9 mouse cellular contexts compared by ENCODE assay signal in the genomic region with DNA sequence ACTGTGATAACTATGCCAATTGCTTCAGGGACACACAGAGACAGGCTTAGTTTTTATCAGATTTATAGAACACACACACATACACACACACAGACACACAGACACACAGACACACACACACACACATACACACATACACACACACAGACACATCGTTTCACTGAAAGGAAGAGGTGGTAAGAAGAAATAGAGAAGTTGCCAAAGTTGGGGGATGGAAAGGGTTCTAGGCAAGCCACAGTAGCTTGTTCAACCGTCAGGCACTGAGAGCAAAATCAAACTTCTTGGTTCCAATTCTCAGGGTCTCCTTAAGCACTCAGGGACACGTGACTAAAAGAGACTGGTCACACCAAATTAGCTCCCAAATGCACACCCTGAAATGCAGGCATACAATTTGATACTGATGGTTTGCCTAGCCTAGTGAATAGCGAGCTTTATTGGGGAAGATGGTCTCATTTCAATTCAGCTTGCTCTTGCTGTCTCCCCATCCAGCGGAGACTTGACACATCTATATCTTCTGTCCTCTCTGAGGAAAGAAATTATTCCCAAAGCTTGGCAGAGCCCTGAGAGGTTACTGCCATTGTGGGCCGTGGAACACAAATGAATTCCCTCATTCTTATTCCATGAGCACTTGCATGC.
A peak's percentile ranks its signal among the peaks of the same experiment; 100 is the strongest.
DNase-seq lines count a peak whose midpoint lies in the region; ATAC-seq and TF ChIP-seq lines count a peak whose summit lies in the region.
"Had no signal": no experiment of that assay in that cellular context is flagged by ENCODE, and none has a peak within 500 bp of the region (broad histone marks: within the 10 kb centered on the region; RNA-seq: fewer than 3 reads in every experiment).

No protein-coding gene starts in this region.

- peak overlapping the region; percentile 64; the same call in 1 of the 2 replicates for H3K4me3 ChIP-seq in E14TG2a.4 (replicated peaks; ENCODE audit: low read length)
- peak overlapping the region; percentile 46 for H3K4me3 ChIP-seq in hindbrain, embryonic 10.5 days
- peak overlapping the region; percentile 28 for H3K4me3 ChIP-seq in midbrain, embryonic 12.5 days
- H3K4me3 ChIP-seq: lung, embryonic 15.5 days had no signal

- peak overlapping the region; percentile 50 for H3K4me2 ChIP-seq in midbrain, embryonic 12.5 days (replicated peaks)

- 55% methylated on average over 6 of the region's 6 CpGs for WGBS in hindbrain, embryonic 10.5 days
- 41% methylated on average over 6 of the region's 6 CpGs for WGBS in midbrain, embryonic 12.5 days

- H3K36me3 ChIP-seq in E14TG2a.4 (ENCODE audit: insufficient read depth, low read length) = no peaks in the 10 kb centered on the region
- no peaks in the 10 kb centered on the region for H3K36me3 ChIP-seq in hindbrain, embryonic 10.5 days
- H3K36me3 ChIP-seq in midbrain, embryonic 12.5 days = no peaks in the 10 kb centered on the region
- H3K36me3 ChIP-seq: heart, embryonic 10.5 days; lung, embryonic 15.5 days had no signal

- peaks cover 68% of the 10 kb centered on the region for H3K4me1 ChIP-seq in E14TG2a.4 (replicated peaks; ENCODE audit: low read depth, low read length)
- H3K4me1 ChIP-seq in hindbrain, embryonic 10.5 days (replicated peaks) = peaks cover 27% of the 10 kb centered on the region
- peaks cover 20% of the 10 kb centered on the region; the same call in 1 of the 2 replicates for H3K4me1 ChIP-seq in midbrain, embryonic 12.5 days
- H3K4me1 ChIP-seq: lung, embryonic 15.5 days had no signal

- 0 out of 2 replicates have a peak overlapping the region, but pooled peaks have one; percentile 13 for H3K9ac ChIP-seq in midbrain, embryonic 12.5 days (replicated peaks)
- H3K9ac ChIP-seq: lung, embryonic 15.5 days had no signal

- H3K27ac ChIP-seq in hindbrain, embryonic 10.5 days = peak overlapping the region; percentile 88
- H3K27ac ChIP-seq in midbrain, embryonic 12.5 days (replicated peaks) = peak overlapping the region; percentile 83
- H3K27ac ChIP-seq: heart, embryonic 10.5 days; lung, embryonic 15.5 days had no signal

- ATAC-seq in midbrain, embryonic 12.5 days (ENCODE audit: low FRiP score, low read depth) = peak; percentile 65

- H3K27me3 ChIP-seq in E14TG2a.4 (ENCODE audit: insufficient read depth, low read length) = no peaks in the 10 kb centered on the region
- H3K27me3 ChIP-seq in hindbrain, embryonic 10.5 days (ENCODE audit: insufficient read depth, poor library complexity, severe bottlenecking) = no peaks in the 10 kb centered on the region
- no peaks in the 10 kb centered on the region for H3K27me3 ChIP-seq in midbrain, embryonic 12.5 days
- H3K27me3 ChIP-seq: lung, embryonic 15.5 days had no signal

- peak; percentile 25 for DNase-seq in A20 (ENCODE audit: low read depth, low spot score)
- DNase-seq in hindbrain, embryonic 10.5 days (ENCODE audit: low spot score) = no peak
- no peak for DNase-seq in retina, embryonic 14.5 days (ENCODE audit: low spot score)
- DNase-seq in heart, postnatal 4 days = no peak
- DNase-seq in c-Kit-positive CD71-positive TER-119-positive erythroid progenitor cells, embryonic 14.5 days (ENCODE audit: low spot score) = no peak

- no peaks in the 10 kb centered on the region for H3K9me3 ChIP-seq in E14TG2a.4 (ENCODE audit: low read length)
- H3K9me3 ChIP-seq in hindbrain, embryonic 10.5 days = no peaks in the 10 kb centered on the region
- H3K9me3 ChIP-seq in midbrain, embryonic 12.5 days = no peaks in the 10 kb centered on the region
- H3K9me3 ChIP-seq: heart, embryonic 10.5 days; lung, embryonic 15.5 days had no signal

- TF ChIP-seq CTCF in E14TG2a.4 (conservative IDR thresholded peaks at IDR 0.05; ENCODE audit: low read length) = no peak
